Mouse (Mus musculus) heart, adult 2 months (tissue): Measurements from ENCODE around the gene Gm10961. TPM values are rescaled to one million over a fixed set of nuclear protein-coding genes. Genes with fewer than 3 reads are reported as not detected.

Source experiments
- DNase-seq, 2 experiments: peaks; one replicate each; pipeline ENCODE4 v3.0.0; 2021
- H3K27ac ChIP-seq: fragments of 200-600 bp; 2 replicates; pipeline ENCODE4 v1.8.1; 2022
- H3K27me3 ChIP-seq: fragments of 200-500 bp; 2 replicates; pipeline ENCODE4 v1.6.1; 2012; ENCODE audit warnings: mild to moderate bottlenecking, low read length, inconsistent platforms, mixed read lengths; ENCODE audit not compliant: control insufficient read depth, insufficient read depth
- H3K36me3 ChIP-seq: fragments of 200-500 bp; 2 replicates; pipeline ENCODE4 v1.6.1; 2012; ENCODE audit warnings: low read length, inconsistent platforms; ENCODE audit not compliant: control insufficient read depth, insufficient read depth
- H3K4me1 ChIP-seq: fragments of 200-500 bp; 2 replicates; pipeline ENCODE4 v1.6.1; 2011; ENCODE audit warnings: low read length; ENCODE audit not compliant: control insufficient read depth, insufficient read depth
- H3K4me3 ChIP-seq: fragments of 200-600 bp; 2 replicates; pipeline ENCODE4 v1.8.1; 2022
- H3K79me2 ChIP-seq: fragments of 200-500 bp; replicated peaks from 2 replicates; pipeline ENCODE4 v1.6.1; 2012; ENCODE audit warnings: mild to moderate bottlenecking, inconsistent platforms, low read length, moderate library complexity, mixed read lengths; ENCODE audit not compliant: control insufficient read depth, insufficient read depth
- H3K9ac ChIP-seq: fragments of 200-500 bp; 2 replicates; pipeline ENCODE4 v1.6.1; 2012; ENCODE audit warnings: low read depth, mild to moderate bottlenecking, control low read depth, inconsistent platforms, low read length, mixed read lengths
- CTCF ChIP-seq: fragments of 200-600 bp; IDR thresholded peaks from 2 replicates; pipeline ENCODE4 v1.8.1; 2022; ENCODE audit warnings: antibody characterized with exemption, mild to moderate bottlenecking, moderate library complexity
- EP300 ChIP-seq: fragments of 200-500 bp; IDR thresholded peaks from 2 replicates; pipeline ENCODE4 v1.6.1; 2011; ENCODE audit warnings: low read depth, low read length, control low read depth; ENCODE audit not compliant: insufficient read depth
- POLR2A ChIP-seq: fragments of 200-500 bp; IDR thresholded peaks from 2 replicates; pipeline ENCODE4 v1.6.1; 2011; ENCODE audit warnings: mild to moderate bottlenecking, low read depth, low read length, control low read depth; ENCODE audit not compliant: insufficient read depth
- WGBS: fragments of 180-500 bp; shearing (Covaris S2); methylation state at CpG from one replicate; pipeline ENCODE4 v1.1.7; 2018; 5-methylcytosine and 5-hydroxymethylcytosine counted together
- intact Hi-C: fragments of 180-260 bp; cut with DNase I; formaldehyde crosslinking; loops from one replicate; pipeline ENCODE4 v1.15.1; 2025
- polyA plus RNA-seq: library from polyadenylated mRNA; depleted of rRNA; stranded (reverse); fragments of >200 nt; gene quantifications from 2 replicates; pipeline ENCODE4 v1.2.3, GENCODE M21; 2012
- total RNA-seq, 2 experiments: library from RNA; stranded (reverse); gene quantifications; 2 replicates each; pipeline ENCODE4 v1.2.3; 2021

The Gm10961 gene
- total and polyA plus RNA-seq, 3 experiments = not detected

DNA sequence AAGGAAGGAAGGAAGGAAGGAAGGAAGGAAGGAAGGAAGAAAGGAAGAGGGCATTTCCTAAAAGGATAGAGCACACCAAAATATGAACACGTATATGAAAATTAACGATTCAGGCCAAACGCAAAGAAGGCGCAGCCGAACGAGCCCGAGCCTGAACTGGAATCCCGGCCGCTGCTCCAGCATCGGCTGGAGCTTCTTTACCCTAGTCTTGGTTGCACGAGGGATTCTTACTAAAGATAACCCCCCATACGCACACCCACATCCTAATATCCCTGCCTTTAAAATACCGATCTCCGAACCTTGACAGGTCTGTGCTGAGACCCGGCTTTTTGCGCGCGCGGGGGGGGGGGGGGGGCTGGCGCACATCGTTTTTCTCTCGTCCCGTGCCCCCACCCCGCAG is 34.0 kb upstream of the Gm10961 start:
- no peak for DNase-seq
- Histone ChIP-seq H3K27me3 (peaks cover 40% of the 10 kb centered on the region), H3K36me3 (no peaks in the 10 kb centered on the region), H3K4me3 (no peak overlapping the region), H3K4me1 (peaks cover 1% of the 10 kb centered on the region; the same call in 1 of the 2 replicates), H3K27ac (no peak overlapping the region), H3K9ac (no peak overlapping the region), H3K79me2 (no peaks in the 10 kb centered on the region)
- WGBS = 9% methylated on average over 24 of the region's 24 CpGs
- intact Hi-C loops = loop anchor here (2.0 kb wide), 1 partner anchor 14 kb away; no protein-coding TSS in a partner anchor
- no peak for TF ChIP-seq CTCF
- no peak for TF ChIP-seq EP300
- no peak for TF ChIP-seq POLR2A

GRCm38 (mm10) chr3:107597586-107598389 is 33.3 kb upstream of the Gm10961 start:
- H3K79me2 ChIP-seq = no peaks in the 10 kb centered on the region
- no peak overlapping the region for H3K4me3 ChIP-seq
- DNase-seq = no peak
- WGBS = 26% methylated on average over 22 of the region's 22 CpGs
- no peak for TF ChIP-seq EP300
- TF ChIP-seq CTCF = no peak
- no peak for TF ChIP-seq POLR2A
- H3K27ac ChIP-seq = no peak overlapping the region
- peaks cover 1% of the 10 kb centered on the region; the same call in 1 of the 2 replicates for H3K4me1 ChIP-seq
- H3K9ac ChIP-seq = no peak overlapping the region
- H3K36me3 ChIP-seq = no peaks in the 10 kb centered on the region
- peaks cover 38% of the 10 kb centered on the region for H3K27me3 ChIP-seq
- intact Hi-C loops = loop anchor here (2.0 kb wide), 1 partner anchor 15 kb away; no protein-coding TSS in a partner anchor

GRCm38 (mm10) chr3:107600127-107600526 is 31.0 kb upstream of the Gm10961 start:
- TF ChIP-seq POLR2A = no peak
- no peak for TF ChIP-seq EP300
- no peak for TF ChIP-seq CTCF
- peaks cover 30% of the 10 kb centered on the region for H3K27me3 ChIP-seq
- no peaks in the 10 kb centered on the region for H3K79me2 ChIP-seq
- intact Hi-C loops = loop anchor here (10.0 kb wide), 1 partner anchor 265 kb away; no protein-coding TSS in a partner anchor
- H3K4me1 ChIP-seq = peaks cover 1% of the 10 kb centered on the region; the same call in 1 of the 2 replicates
- WGBS = 55% methylated on average over 6 of the region's 6 CpGs
- no peak overlapping the region for H3K4me3 ChIP-seq
- no peaks in the 10 kb centered on the region for H3K36me3 ChIP-seq
- DNase-seq = no peak
- no peak overlapping the region for H3K9ac ChIP-seq
- no peak overlapping the region for H3K27ac ChIP-seq

GRCm38 (mm10) chr3:107605304-107605703 is 25.8 kb upstream of the Gm10961 start:
- no peak overlapping the region for H3K9ac ChIP-seq
- TF ChIP-seq POLR2A = no peak
- peak; percentile 92 for TF ChIP-seq CTCF
- no peaks in the 10 kb centered on the region for H3K27me3 ChIP-seq
- no peaks in the 10 kb centered on the region for H3K36me3 ChIP-seq
- H3K4me1 ChIP-seq = no peaks in the 10 kb centered on the region
- intact Hi-C loops = loop anchor here (10.0 kb wide), 1 partner anchor 259 kb away; no protein-coding TSS in a partner anchor
- DNase-seq = peak; percentile 30 to 65
- H3K27ac ChIP-seq = no peak overlapping the region
- no peak overlapping the region for H3K4me3 ChIP-seq
- WGBS = 14% methylated on average over 4 of the region's 4 CpGs
- H3K79me2 ChIP-seq = no peaks in the 10 kb centered on the region

GRCm38 (mm10) chr3:107607221-107607620 is 23.9 kb upstream of the Gm10961 start:
- TF ChIP-seq CTCF (no peak), POLR2A (no peak), EP300 (no peak)
- 77% methylated on average over 8 of the region's 8 CpGs for WGBS
- Histone ChIP-seq H3K27me3 (no peaks in the 10 kb centered on the region), H3K79me2 (no peaks in the 10 kb centered on the region), H3K27ac (no peak overlapping the region), H3K4me1 (no peaks in the 10 kb centered on the region), H3K36me3 (no peaks in the 10 kb centered on the region), H3K4me3 (no peak overlapping the region), H3K9ac (no peak overlapping the region)
- DNase-seq = no peak
- intact Hi-C loops = loop anchor here (10.0 kb wide), 1 partner anchor 258 kb away; no protein-coding TSS in a partner anchor

- TF ChIP-seq EP300 (no peak), POLR2A (no peak), CTCF (no peak)
- no peaks in the 10 kb centered on the region for H3K4me1 ChIP-seq
- no peak overlapping the region for H3K27ac ChIP-seq
- H3K36me3 ChIP-seq = no peaks in the 10 kb centered on the region
- no peak overlapping the region for H3K4me3 ChIP-seq
- H3K27me3 ChIP-seq = no peaks in the 10 kb centered on the region
- WGBS = 41% methylated on average over 4 of the region's 4 CpGs
- no peak overlapping the region for H3K9ac ChIP-seq
- H3K79me2 ChIP-seq = no peaks in the 10 kb centered on the region
- intact Hi-C loops = loop anchor here (10.0 kb wide), 1 partner anchor 256 kb away; no protein-coding TSS in a partner anchor
- no peak for DNase-seq
These were observed 22.3 kb upstream of the Gm10961 start for GRCm38 (mm10) chr3:107608808-107609207.
